ENCODE assay signal across 7 mouse cellular contexts in the genomic region with DNA sequence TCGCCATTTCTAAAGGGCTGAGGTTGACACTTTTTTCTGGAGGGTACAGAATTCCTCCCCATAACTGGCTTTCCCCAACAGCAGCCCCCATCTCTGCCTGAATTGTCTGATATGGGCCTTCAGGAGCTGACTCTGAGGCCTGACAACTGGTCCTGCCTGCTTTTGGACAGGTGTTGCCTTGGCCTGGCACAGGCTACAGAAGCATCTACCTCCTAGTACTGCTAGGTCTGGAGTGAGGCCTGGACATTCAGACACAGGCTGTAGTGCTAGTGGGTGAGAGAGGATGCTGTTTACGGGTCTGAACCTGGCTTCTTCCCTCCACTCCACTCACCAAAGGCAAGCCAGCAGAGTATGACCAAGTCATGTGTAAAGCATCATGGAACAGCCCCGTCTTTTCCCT. TPM values are rescaled to one million over a fixed set of nuclear protein-coding genes. Genes with fewer than 3 reads are reported as not detected.
DNase-seq lines count a peak whose midpoint lies in the region; ATAC-seq lines count a peak whose summit lies in the region.

No protein-coding gene starts in this region.

- no peak for DNase-seq in neural tube, embryonic 11.5 days (ENCODE audit: low spot score)
- no peak for DNase-seq in neural tube, embryonic 10.5 days (ENCODE audit: extremely low spot score, low spot score)
- DNase-seq in frontal cortex, postnatal 14 days (ENCODE audit: low spot score in 2 of 2): no peak
- no peak for DNase-seq in MN1 (ENCODE audit: low spot score)

- H3K4me3 ChIP-seq in neural tube, embryonic 11.5 days (ENCODE audit: low read depth, low read length): no peak overlapping the region
- no peak overlapping the region; the same call in 1 of the 2 replicates for H3K4me3 ChIP-seq in hindbrain, embryonic 13.5 days
- no peak overlapping the region for H3K4me3 ChIP-seq in liver, embryonic 15.5 days (replicated peaks)

- no peaks in the 10 kb centered on the region for H3K27me3 ChIP-seq in neural tube, embryonic 11.5 days (ENCODE audit: control insufficient read depth, insufficient read depth, low read length)
- H3K27me3 ChIP-seq in hindbrain, embryonic 13.5 days: no peaks in the 10 kb centered on the region
- H3K27me3 ChIP-seq in liver, embryonic 15.5 days: no peaks in the 10 kb centered on the region; the same call in 1 of the 2 replicates

- H3K9ac ChIP-seq in neural tube, embryonic 11.5 days (ENCODE audit: low read length): no peak overlapping the region
- H3K9ac ChIP-seq in hindbrain, embryonic 13.5 days: peak overlapping the region; percentile 66
- no peak overlapping the region for H3K9ac ChIP-seq in liver, embryonic 15.5 days

- peaks cover 53% of the 10 kb centered on the region for H3K4me1 ChIP-seq in neural tube, embryonic 11.5 days (ENCODE audit: control insufficient read depth, insufficient read depth, low read length)
- H3K4me1 ChIP-seq in hindbrain, embryonic 13.5 days (replicated peaks): peaks cover 76% of the 10 kb centered on the region
- peaks cover 56% of the 10 kb centered on the region for H3K4me1 ChIP-seq in liver, embryonic 15.5 days (replicated peaks)

- no peak overlapping the region; the same call in 1 of the 2 replicates for H3K4me2 ChIP-seq in neural tube, embryonic 11.5 days (ENCODE audit: low read depth)
- H3K4me2 ChIP-seq in hindbrain, embryonic 13.5 days: peak overlapping the region; percentile 39
- peak overlapping the region; percentile 30; the same call in 1 of the 2 replicates for H3K4me2 ChIP-seq in liver, embryonic 15.5 days

- H3K27ac ChIP-seq in neural tube, embryonic 11.5 days (ENCODE audit: low read depth, low read length): peak overlapping the region; percentile 64
- H3K27ac ChIP-seq in hindbrain, embryonic 13.5 days: peak overlapping the region; percentile 84
- peak overlapping the region; percentile 29; the same call in 1 of the 2 replicates for H3K27ac ChIP-seq in liver, embryonic 15.5 days (replicated peaks)

- peaks cover 54% of the 10 kb centered on the region for H3K36me3 ChIP-seq in neural tube, embryonic 11.5 days (ENCODE audit: control insufficient read depth, insufficient read depth, low read length)
- H3K36me3 ChIP-seq in hindbrain, embryonic 13.5 days: peaks cover 100% of the 10 kb centered on the region
- peaks cover 47% of the 10 kb centered on the region for H3K36me3 ChIP-seq in liver, embryonic 15.5 days (replicated peaks)

- no peak for ATAC-seq in neural tube, embryonic 11.5 days (ENCODE audit: insufficient read depth, low FRiP score, low TSS enrichment)
- no peak for ATAC-seq in hindbrain, embryonic 13.5 days (ENCODE audit: low FRiP score)
- ATAC-seq in liver, embryonic 15.5 days (ENCODE audit: insufficient read depth): no peak
- ATAC-seq in erythroid progenitor cell, adult 5-6 weeks (replicated peaks; ENCODE audit: low FRiP score, poor library complexity, severe bottlenecking): no peak

- 60% methylated on average over 3 of the region's 3 CpGs for WGBS in neural tube, embryonic 11.5 days
- WGBS in hindbrain, embryonic 13.5 days: 61% methylated on average over 3 of the region's 3 CpGs
- WGBS in liver, embryonic 15.5 days (ENCODE audit: insufficient replicate concordance): 40% methylated on average over 3 of the region's 3 CpGs

- no peaks in the 10 kb centered on the region for H3K9me3 ChIP-seq in neural tube, embryonic 11.5 days (ENCODE audit: control insufficient read depth, low read length)
- no peaks in the 10 kb centered on the region for H3K9me3 ChIP-seq in hindbrain, embryonic 13.5 days
- no peaks in the 10 kb centered on the region for H3K9me3 ChIP-seq in liver, embryonic 15.5 days (replicated peaks)

RNA-seq across cellular contexts. Expression of a gene that starts 10.3 kb away (rescaled TPM):
- 70.6 and 76.7 TPM in 2 replicates for polyA plus RNA-seq in neural tube, embryonic 11.5 days (2014; fragmentation: Nextera tagmentation; extraction: Ambion mirVana)
- polyA plus RNA-seq in hindbrain, embryonic 13.5 days (2015; fragmentation: Nextera tagmentation; extraction: Ambion mirVana): 64.7 and 67.3 TPM in 2 replicates
- polyA plus RNA-seq in liver, embryonic 15.5 days (2015; fragmentation: Nextera tagmentation; extraction: Ambion mirVana): 5.1 and 5.4 TPM in 2 replicates
- not detected in 2 replicates for total RNA-seq in erythroid progenitor cell, adult 5-6 weeks (2015; ENCODE audit: low replicate concordance)
- 0.39 and 11.4 TPM in 2 replicates for total RNA-seq in erythroid progenitor cell, adult 5-6 weeks (2017; ENCODE audit: low replicate concordance)

Comparison
In these comparisons a context has a peak if more than half of its experiments do, and no peak if none do; other contexts are left out.
1. H3K27ac ChIP-seq: peak in every context shown above with its lines; median percentile 84 in hindbrain, embryonic 13.5 days; 64 in neural tube, embryonic 11.5 days; 29 in liver, embryonic 15.5 days.
2. RNA of a gene that starts 10.3 kb away (polyA plus RNA-seq): 70.6 to 76.7 TPM in neural tube, embryonic 11.5 days and 64.7 to 67.3 TPM in hindbrain, embryonic 13.5 days; 5.1 to 5.4 TPM in liver, embryonic 15.5 days; every median in the first group is over 10 times any median in the second.